Mouse (Mus musculus): ENCODE measurements around the gene Zfp874b. TPM values are rescaled to one million over a fixed set of nuclear protein-coding genes. Genes with fewer than 3 reads are reported as not detected.
A peak's percentile ranks its signal among the peaks of the same experiment; 100 is the strongest.
"Not testable (repeated sequence)": the region's sequence is repeated elsewhere in the genome, so short reads cannot be mapped to it uniquely, and the experiment has no call there.

Gene Zfp874b
- polyA plus RNA-seq, 1 experiment from 2014 or later: 2.5 TPM

- H3K9me3 ChIP-seq: 0 out of 2 replicates have a peak, but pooled peaks cover 5% of the 10 kb centered on the region
These were observed 32.7 kb downstream of the Zfp874b start, which contains the start of gene Zfp874a for GRCm38 (mm10) chr13:67451172-67452020. Zfp874a (minus strand) TSS chr13:67451624.

GRCm38 (mm10) chr13:67437095-67437494 lies 47.0 kb downstream of the Zfp874b start:
- H3K9ac ChIP-seq; ATAC-seq (ENCODE audit: low read depth); H3K27ac ChIP-seq (replicated peaks); H3K4me2 ChIP-seq; H3K4me1 ChIP-seq (replicated peaks); H3K9me3 ChIP-seq; H3K4me3 ChIP-seq; H3K27me3 ChIP-seq: not testable (repeated sequence)
- H3K36me3 ChIP-seq: peaks cover 11% of the 10 kb centered on the region
- WGBS: 93% methylated on average over 1 of the region's 3 CpGs

More at GRCm38 (mm10) chr13:67451172-67452020, 32.7 kb downstream of the Zfp874b start, which contains the start of gene Zfp874a:
- Histone ChIP-seq H3K27ac (replicated peaks) (no peak within 1 kb of the TSS), H3K4me2 (peak within 1 kb of the TSS; percentile 65), H3K4me1 (replicated peaks) (peaks cover 11% of the 10 kb centered on the region), H3K4me3 (peak within 1 kb of the TSS; percentile 50), H3K9ac (peak within 1 kb of the TSS; percentile 74), H3K36me3 (peaks cover 16% of the 10 kb centered on the region), H3K27me3 (no peaks in the 10 kb centered on the region)
- WGBS: 2% methylated on average over 20 of the region's 20 CpGs
- peak; percentile 97 for ATAC-seq (ENCODE audit: low read depth)

- no peak for ATAC-seq (ENCODE audit: low read depth)
- 73% methylated on average over 3 of the region's 3 CpGs for WGBS
- H3K9me3 ChIP-seq: no peaks in the 10 kb centered on the region
- no peak overlapping the region for H3K9ac ChIP-seq
- H3K4me1 ChIP-seq (replicated peaks): no peaks in the 10 kb centered on the region
- H3K4me2 ChIP-seq: no peak overlapping the region
- no peaks in the 10 kb centered on the region for H3K27me3 ChIP-seq
- no peak overlapping the region for H3K27ac ChIP-seq (replicated peaks)
- no peak overlapping the region for H3K4me3 ChIP-seq
- H3K36me3 ChIP-seq: no peaks in the 10 kb centered on the region
These were observed 55.9 kb downstream of the Zfp874b start for GRCm38 (mm10) chr13:67428116-67428515.

- not testable (repeated sequence) for H3K9ac ChIP-seq; H3K36me3 ChIP-seq; H3K27ac ChIP-seq (replicated peaks); H3K27me3 ChIP-seq; H3K4me1 ChIP-seq (replicated peaks); H3K9me3 ChIP-seq; ATAC-seq (ENCODE audit: low read depth); H3K4me2 ChIP-seq; H3K4me3 ChIP-seq
These were observed 58.4 kb downstream of the Zfp874b start for GRCm38 (mm10) chr13:67425699-67426098.

GRCm38 (mm10) chr13:67422532-67422931 lies 61.5 kb downstream of the Zfp874b start:
- H3K4me3 ChIP-seq; H3K9ac ChIP-seq; H3K36me3 ChIP-seq; H3K4me2 ChIP-seq; H3K27ac ChIP-seq (replicated peaks); H3K27me3 ChIP-seq; H3K9me3 ChIP-seq; ATAC-seq (ENCODE audit: low read depth); H3K4me1 ChIP-seq (replicated peaks): not testable (repeated sequence)
- 84% methylated on average over 2 of the region's 2 CpGs for WGBS

Other genes with a start within 250 kb of the Zfp874b start
- gene Zfp458, start 205.8 kb downstream of the Zfp874b start, polyA plus RNA-seq (2015; fragmentation: Nextera tagmentation; extraction: Ambion mirVana): 5.1 and 5.9 TPM in 2 replicates
- 0.88 and 1.2 TPM in 2 replicates for gene Zfp457, start 177.8 kb downstream of the Zfp874b start, polyA plus RNA-seq (2015; fragmentation: Nextera tagmentation; extraction: Ambion mirVana)
- gene Zfp595, start 151.7 kb downstream of the Zfp874b start, polyA plus RNA-seq (2015; fragmentation: Nextera tagmentation; extraction: Ambion mirVana): 1.6 and 2.2 TPM in 2 replicates
- not detected in 2 replicates for gene Gm28044, start 123.7 kb downstream of the Zfp874b start, polyA plus RNA-seq (2015; fragmentation: Nextera tagmentation; extraction: Ambion mirVana)
- gene Zfp953, start 123.7 kb downstream of the Zfp874b start, polyA plus RNA-seq (2015; fragmentation: Nextera tagmentation; extraction: Ambion mirVana): 0.82 and 1.0 TPM in 2 replicates
- gene Gm28041, start 108.5 kb downstream of the Zfp874b start, polyA plus RNA-seq (2015; fragmentation: Nextera tagmentation; extraction: Ambion mirVana): 0.58 TPM in 1 of 2 replicates, not detected in the other
- gene Zfp456, start 108.4 kb downstream of the Zfp874b start, polyA plus RNA-seq (2015; fragmentation: Nextera tagmentation; extraction: Ambion mirVana): 1.3 and 1.5 TPM in 2 replicates
- gene Zfp429, start 84.4 kb downstream of the Zfp874b start, polyA plus RNA-seq (2015; fragmentation: Nextera tagmentation; extraction: Ambion mirVana): 3.8 and 4.2 TPM in 2 replicates
- gene Zfp459, start 62.8 kb downstream of the Zfp874b start, polyA plus RNA-seq (2015; fragmentation: Nextera tagmentation; extraction: Ambion mirVana): 0.73 and 0.91 TPM in 2 replicates
- 5.6 and 6.5 TPM in 2 replicates for gene Zfp874a, start 32.6 kb downstream of the Zfp874b start, polyA plus RNA-seq (2015; fragmentation: Nextera tagmentation; extraction: Ambion mirVana)
- 12.8 and 14.2 TPM in 2 replicates for gene Zfp58, start 16.3 kb upstream of the Zfp874b start, polyA plus RNA-seq (2015; fragmentation: Nextera tagmentation; extraction: Ambion mirVana)
- not detected in 2 replicates for gene Gm26965, start 41.9 kb upstream of the Zfp874b start, polyA plus RNA-seq (2015; fragmentation: Nextera tagmentation; extraction: Ambion mirVana)
- gene Zfp87, start 41.9 kb upstream of the Zfp874b start, polyA plus RNA-seq (2015; fragmentation: Nextera tagmentation; extraction: Ambion mirVana): 31.8 and 33.5 TPM in 2 replicates
- gene Zfp748, start 69.6 kb upstream of the Zfp874b start, polyA plus RNA-seq (2015; fragmentation: Nextera tagmentation; extraction: Ambion mirVana): 14.0 and 15.5 TPM in 2 replicates
- 4.5 and 5.0 TPM in 2 replicates for gene Zfp729b, start 125.4 kb upstream of the Zfp874b start, polyA plus RNA-seq (2015; fragmentation: Nextera tagmentation; extraction: Ambion mirVana)
- gene Gm49345, start 153.5 kb upstream of the Zfp874b start, polyA plus RNA-seq (2015; fragmentation: Nextera tagmentation; extraction: Ambion mirVana): not detected in 2 replicates
- 2.6 and 2.7 TPM in 2 replicates for gene Zfp729a, start 153.5 kb upstream of the Zfp874b start, polyA plus RNA-seq (2015; fragmentation: Nextera tagmentation; extraction: Ambion mirVana)
- 13.0 and 15.4 TPM in 2 replicates for gene Zfp738, start 202.8 kb upstream of the Zfp874b start, polyA plus RNA-seq (2015; fragmentation: Nextera tagmentation; extraction: Ambion mirVana)
- 8.5 and 9.5 TPM in 2 replicates for gene Zfp65, start 244.9 kb upstream of the Zfp874b start, polyA plus RNA-seq (2015; fragmentation: Nextera tagmentation; extraction: Ambion mirVana)